Mouse (Mus musculus) forebrain, postnatal 0 days (tissue): ENCODE data around the gene Zfp607b. TPM values are rescaled to one million over a fixed set of nuclear protein-coding genes. Genes with fewer than 3 reads are reported as not detected.

Source experiments
- ATAC-seq: fragments of 200-750 bp; cut with Nextera tagmentation; 2 replicates; pipeline ENCODE4 v1.8.0; 2017; ENCODE audit warnings: mild to moderate bottlenecking, moderate library complexity
- DNase-seq: peaks from one replicate; pipeline ENCODE4 v3.0.0-alpha.2; 2015
- H3K27ac ChIP-seq: fragments of 300-500 bp; sonication (generic); 2 replicates; pipeline ENCODE4 v1.5.1; 2014; ENCODE audit warnings: low read depth, mild to moderate bottlenecking, antibody characterized with exemption, low read length, moderate library complexity, mixed read lengths
- H3K27me3 ChIP-seq: fragments of 300-500 bp; sonication (generic); 2 replicates; pipeline ENCODE4 v1.6.1; 2014; ENCODE audit warnings: mild to moderate bottlenecking, low read length, mixed read lengths; ENCODE audit not compliant: insufficient read depth
- H3K36me3 ChIP-seq: fragments of 300-500 bp; sonication (generic); 2 replicates; pipeline ENCODE4 v1.6.1; 2014; ENCODE audit warnings: mild to moderate bottlenecking, moderate library complexity; ENCODE audit not compliant: insufficient read depth
- H3K4me1 ChIP-seq: fragments of 300-500 bp; sonication (generic); 2 replicates; pipeline ENCODE4 v1.6.1; 2014; ENCODE audit warnings: antibody characterized with exemption; ENCODE audit not compliant: insufficient read depth
- H3K4me2 ChIP-seq: fragments of 300-500 bp; sonication (generic); 2 replicates; pipeline ENCODE4 v1.6.1; 2014; ENCODE audit warnings: low read depth, mild to moderate bottlenecking, moderate library complexity
- H3K4me3 ChIP-seq: fragments of 300-500 bp; sonication (generic); 2 replicates; pipeline ENCODE4 v1.5.1; 2014; ENCODE audit warnings: low read depth, low read length, mixed read lengths
- H3K9ac ChIP-seq: fragments of 300-500 bp; sonication (generic); 2 replicates; pipeline ENCODE4 v1.6.1; 2014; ENCODE audit warnings: mild to moderate bottlenecking
- H3K9me3 ChIP-seq: fragments of 300-500 bp; sonication (generic); 2 replicates; pipeline ENCODE4 v1.6.1; 2016; ENCODE audit warnings: low read length
- CTCF ChIP-seq: sonication (generic); IDR thresholded peaks from 2 replicates; pipeline ENCODE4 v1.5.1; 2016; ENCODE audit warnings: antibody characterized with exemption, control low read depth, low read depth
- WGBS: fragments of 180-500 bp; shearing (Covaris S2); extraction: QIAGEN DNeasy Blood & Tissue Kit; methylation state at CpG from one replicate; pipeline ENCODE4 v1.1.7; 2014; 5-methylcytosine and 5-hydroxymethylcytosine counted together
- polyA plus RNA-seq: library from polyadenylated mRNA; unstranded; fragments of >200 nt; fragmentation: Nextera tagmentation; extraction: Ambion mirVana; gene quantifications from 2 replicates; pipeline ENCODE4 v1.2.1, GENCODE M21; 2015
- total RNA-seq: library from RNA; depleted of rRNA; stranded (reverse); fragments of >200 nt; gene quantifications from 2 replicates; pipeline ENCODE4 v1.2.3, GENCODE M21; 2014

The Zfp607b gene
- total and polyA plus RNA-seq, 2 experiments from 2014 or later: 6.5 to 10.6 TPM

DNA sequence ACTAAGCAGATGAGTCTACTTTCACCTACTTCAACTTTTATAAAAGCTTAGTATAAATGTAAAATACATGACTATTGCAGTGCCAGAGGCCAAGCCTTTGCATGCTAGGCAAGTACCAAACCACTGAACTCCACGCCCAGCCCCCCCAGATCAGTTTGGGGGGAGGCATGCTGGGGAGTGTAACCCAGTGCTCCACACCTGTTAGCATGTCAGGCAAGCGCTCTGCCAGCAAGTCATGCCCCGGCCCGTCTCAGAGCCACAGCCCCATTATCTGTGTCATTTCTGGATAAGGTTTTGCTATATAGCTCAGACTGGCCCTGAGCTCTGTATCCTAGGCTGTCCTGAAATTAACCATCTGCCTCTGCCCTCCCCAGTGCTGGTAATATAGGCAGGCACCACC is 27.1 kb upstream of the Zfp607b start:
- Histone ChIP-seq H3K27me3 (no peaks in the 10 kb centered on the region), H3K4me3 (no peak overlapping the region), H3K9ac (no peak overlapping the region), H3K27ac (no peak overlapping the region), H3K9me3 (no peaks in the 10 kb centered on the region), H3K36me3 (peaks cover 66% of the 10 kb centered on the region), H3K4me2 (no peak overlapping the region), H3K4me1 (no peaks in the 10 kb centered on the region)
- no peak for TF ChIP-seq CTCF
- WGBS: 91% methylated on average over 4 of the region's 4 CpGs
- DNase-seq: no peak
- no peak for ATAC-seq

DNA sequence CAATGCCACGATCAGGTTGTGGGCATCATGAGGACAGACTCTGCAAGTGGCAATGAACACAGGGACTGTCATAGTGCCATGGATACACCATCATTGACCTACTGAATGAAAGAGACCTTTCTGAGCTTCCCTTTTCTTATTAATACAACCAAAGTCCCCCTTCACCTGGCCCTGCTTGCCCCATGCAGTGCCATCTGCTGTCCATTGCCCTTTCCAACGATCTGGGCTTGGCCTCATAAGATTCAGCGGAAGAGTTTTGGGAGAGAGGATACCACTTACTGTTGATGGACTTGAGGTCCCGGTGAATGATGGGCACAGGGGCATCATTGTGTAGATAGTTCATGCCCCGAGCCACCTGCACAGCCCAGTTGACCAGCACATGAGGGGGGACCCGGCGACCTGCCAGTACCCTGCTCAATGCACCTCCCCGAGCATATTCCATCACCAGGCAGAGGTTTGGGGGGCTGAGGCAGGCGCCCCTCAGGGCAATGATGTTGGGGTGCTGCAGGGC is 16.0 kb upstream of the Zfp607b start:
- peak; percentile 32 for TF ChIP-seq CTCF
- Histone ChIP-seq H3K27me3 (no peaks in the 10 kb centered on the region), H3K9me3 (no peaks in the 10 kb centered on the region), H3K4me3 (peak overlapping the region; percentile 90), H3K4me1 (peaks cover 20% of the 10 kb centered on the region), H3K4me2 (peak overlapping the region; percentile 97), H3K27ac (no peak overlapping the region), H3K36me3 (peaks cover 10% of the 10 kb centered on the region), H3K9ac (peak overlapping the region; percentile 88)
- WGBS: 54% methylated on average over 9 of the region's 9 CpGs
- ATAC-seq: no peak
- no peak for DNase-seq

DNA sequence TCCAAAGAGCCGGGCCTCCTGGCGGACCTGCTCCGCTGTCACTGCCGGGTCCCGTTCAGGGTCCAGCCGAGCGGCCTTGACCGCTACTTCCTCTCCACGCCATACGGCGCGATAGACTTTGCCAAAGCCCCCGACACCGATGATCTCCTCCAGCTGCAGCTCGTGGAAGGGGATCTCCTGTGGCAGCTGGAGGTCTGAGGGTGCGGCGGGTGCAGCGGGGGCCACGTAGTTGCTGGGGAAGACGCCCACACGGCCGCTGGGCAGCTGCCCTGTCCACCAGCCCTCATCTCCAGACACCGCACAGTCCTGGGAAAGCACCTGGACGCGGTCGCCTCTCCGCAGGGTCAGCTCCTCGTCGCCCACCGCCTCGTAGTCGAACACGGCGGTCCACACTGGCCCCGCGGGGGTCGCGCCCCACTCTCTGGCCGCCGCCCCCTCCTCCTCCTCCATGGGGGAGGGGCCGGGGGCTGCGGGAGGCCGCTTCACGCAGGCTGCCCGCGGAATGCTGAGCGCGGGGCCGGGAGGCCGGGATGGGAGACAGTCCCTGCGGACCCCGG is 15.5 kb upstream of the Zfp607b start:
- no peak overlapping the region for H3K27ac ChIP-seq
- ATAC-seq: no peak
- DNase-seq: peak; percentile 13

DNA sequence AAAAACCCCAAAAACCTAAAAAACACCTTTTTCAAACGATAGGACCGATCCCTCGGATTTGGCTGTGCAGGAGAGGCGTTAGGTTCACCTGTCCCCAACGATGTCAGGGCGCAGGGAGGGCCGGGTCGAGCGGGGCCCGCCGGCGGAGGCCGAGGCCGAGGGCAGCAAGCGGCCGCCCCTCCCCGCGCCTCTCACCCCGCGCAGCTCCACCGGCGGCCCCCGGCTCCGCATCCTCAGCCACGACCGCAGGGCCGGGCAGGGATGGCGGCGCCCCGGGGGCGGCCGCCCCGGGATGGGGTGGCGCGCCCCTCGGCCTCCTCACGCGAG is 15.0 kb upstream of the Zfp607b start:
- peak; percentile 49; the same call in 1 of the 2 replicates for ATAC-seq

More for the DNA sequence above, 15.5 kb upstream of the Zfp607b start:
- Histone ChIP-seq H3K4me2 (peak overlapping the region; percentile 97), H3K36me3 (peaks cover 10% of the 10 kb centered on the region), H3K9me3 (no peaks in the 10 kb centered on the region), H3K27me3 (no peaks in the 10 kb centered on the region), H3K9ac (peak overlapping the region; percentile 88), H3K4me1 (peaks cover 20% of the 10 kb centered on the region), H3K4me3 (peak overlapping the region; percentile 90)
- TF ChIP-seq CTCF: no peak
- under 1% methylated on average over 49 of the region's 52 CpGs for WGBS

DNA sequence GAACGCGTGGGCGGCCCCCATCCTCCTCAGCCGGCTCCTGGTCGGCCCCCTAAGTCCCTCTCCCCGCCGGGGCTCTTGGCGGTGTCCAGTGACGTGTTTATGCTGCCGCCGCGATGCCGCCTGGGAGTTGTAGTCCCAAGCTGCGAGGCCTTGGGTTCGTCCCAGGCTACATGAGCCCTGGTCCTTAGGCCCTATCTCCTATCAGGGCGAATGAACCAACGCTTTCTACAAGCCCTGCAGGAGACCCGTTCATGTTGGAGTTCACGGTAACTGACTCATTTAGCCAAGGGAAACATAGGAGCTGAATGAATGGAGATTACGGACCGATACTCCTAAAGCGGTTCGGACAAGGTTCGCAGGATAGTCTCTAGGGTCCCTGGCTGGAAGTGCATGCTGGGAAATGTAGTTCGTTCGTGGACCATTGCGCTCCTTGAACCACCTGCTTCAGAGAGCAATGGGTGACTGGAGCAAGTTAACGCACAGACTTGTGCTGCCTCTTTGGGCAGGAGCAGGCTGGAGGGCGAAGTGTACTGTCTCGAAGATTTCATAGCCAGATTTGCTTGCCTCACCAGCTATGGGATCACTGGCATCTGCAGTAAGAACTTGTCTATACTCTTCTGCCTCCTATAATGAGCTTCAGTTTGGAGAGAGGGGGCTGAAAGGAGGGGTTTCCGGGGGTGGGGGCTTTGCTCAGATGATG is 14.5 kb upstream of the Zfp607b start, which contains the start of gene Map3k10:
Gene Map3k10, minus strand, starts transcription at position 77 of the 700 bp plus-strand sequence.
- Histone ChIP-seq H3K27me3 (no peaks in the 10 kb centered on the region), H3K27ac (peak within 1 kb of the TSS; percentile 80), H3K4me3 (peak within 1 kb of the TSS; percentile 90), H3K9me3 (no peaks in the 10 kb centered on the region), H3K4me2 (peak within 1 kb of the TSS; percentile 97), H3K36me3 (peaks cover 10% of the 10 kb centered on the region), H3K9ac (peak within 1 kb of the TSS; percentile 88), H3K4me1 (peaks cover 20% of the 10 kb centered on the region)
- DNase-seq (peak; percentile 98), ATAC-seq (peak; percentile 97)
- 2% methylated on average over 31 of the region's 31 CpGs for WGBS
- no peak; the same call in 1 of the 2 replicates for TF ChIP-seq CTCF

More for the DNA sequence above, 15.0 kb upstream of the Zfp607b start:
- Histone ChIP-seq H3K4me2 (peak overlapping the region; percentile 97), H3K27ac (peak overlapping the region; percentile 80), H3K9ac (peak overlapping the region; percentile 88), H3K4me1 (peaks cover 20% of the 10 kb centered on the region), H3K27me3 (no peaks in the 10 kb centered on the region), H3K9me3 (no peaks in the 10 kb centered on the region), H3K36me3 (peaks cover 10% of the 10 kb centered on the region), H3K4me3 (peak overlapping the region; percentile 90)
- WGBS: 7% methylated on average over 36 of the region's 38 CpGs
- no peak for DNase-seq
- no peak for TF ChIP-seq CTCF

DNA sequence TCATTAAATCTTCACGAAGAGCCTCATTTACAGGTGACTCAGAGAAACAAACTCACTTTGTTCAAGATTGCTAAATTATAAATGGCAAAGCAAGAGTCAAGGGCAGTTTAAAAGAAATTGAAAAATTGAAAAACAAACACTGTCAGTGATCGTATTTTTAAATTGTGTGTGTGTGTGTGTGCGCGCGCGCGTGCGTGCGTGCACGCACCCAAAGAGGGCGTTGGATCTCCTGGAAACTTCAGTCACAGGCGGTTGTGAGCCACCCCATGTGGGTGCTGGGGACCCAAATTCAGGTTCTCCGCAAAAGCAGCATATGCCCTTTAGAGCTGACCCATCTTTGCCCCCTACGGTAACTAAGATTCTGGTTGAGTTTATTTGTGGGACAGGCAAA is 13.9 kb upstream of the Zfp607b start:
- Histone ChIP-seq H3K27ac (peak overlapping the region; percentile 80), H3K27me3 (no peaks in the 10 kb centered on the region), H3K4me3 (peak overlapping the region; percentile 90), H3K9me3 (no peaks in the 10 kb centered on the region), H3K9ac (peak overlapping the region; percentile 88), H3K4me2 (peak overlapping the region; percentile 97), H3K4me1 (peaks cover 20% of the 10 kb centered on the region), H3K36me3 (peaks cover 10% of the 10 kb centered on the region)
- DNase-seq: no peak
- WGBS: 34% methylated on average over 14 of the region's 14 CpGs
- TF ChIP-seq CTCF: peak; percentile 24; the same call in 1 of the 2 replicates
- no peak for ATAC-seq

DNA sequence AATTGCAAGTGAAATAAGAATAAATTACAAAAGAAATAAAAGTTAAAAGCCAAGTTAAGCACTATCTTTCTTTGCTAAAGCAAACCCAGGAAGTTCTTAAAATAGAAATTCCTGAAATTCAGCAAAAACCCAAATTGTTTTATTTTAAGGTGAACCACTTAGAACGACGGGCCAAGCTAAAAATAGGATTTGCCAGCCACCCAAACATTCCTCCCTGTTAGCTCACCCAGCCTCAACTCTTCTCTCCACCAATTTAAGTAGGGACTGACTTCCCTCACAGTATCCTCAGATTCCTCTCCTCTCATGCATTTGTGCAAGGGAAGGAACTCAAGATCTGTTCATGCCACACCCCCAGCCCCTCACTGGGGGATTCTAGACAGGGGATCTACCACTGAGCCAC is 5.9 kb upstream of the Zfp607b start:
- no peak for ATAC-seq
- no peak for TF ChIP-seq CTCF
- no peak for DNase-seq
- no peak overlapping the region for H3K4me3 ChIP-seq
- no peak overlapping the region for H3K4me2 ChIP-seq
- H3K36me3 ChIP-seq: no peaks in the 10 kb centered on the region
- H3K9ac ChIP-seq: no peak overlapping the region
- H3K9me3 ChIP-seq: no peaks in the 10 kb centered on the region
- 0 out of 2 replicates have a peak, but pooled peaks cover 6% of the 10 kb centered on the region for H3K4me1 ChIP-seq
- H3K27me3 ChIP-seq: no peaks in the 10 kb centered on the region
- WGBS: 62% methylated on average over 2 of the region's 2 CpGs
- H3K27ac ChIP-seq: no peak overlapping the region
